Mouse (Mus musculus) thymus, postnatal 4 days (tissue): ENCODE measurements around the gene Vmn1r196.
"Not testable (repeated sequence)": the region's sequence is repeated elsewhere in the genome, so short reads cannot be mapped to it uniquely, and the experiment has no call there.

ENCODE experiments used
- DNase-seq: peaks from one replicate; pipeline ENCODE4 v3.0.0; 2021

The Vmn1r196 gene

DNA sequence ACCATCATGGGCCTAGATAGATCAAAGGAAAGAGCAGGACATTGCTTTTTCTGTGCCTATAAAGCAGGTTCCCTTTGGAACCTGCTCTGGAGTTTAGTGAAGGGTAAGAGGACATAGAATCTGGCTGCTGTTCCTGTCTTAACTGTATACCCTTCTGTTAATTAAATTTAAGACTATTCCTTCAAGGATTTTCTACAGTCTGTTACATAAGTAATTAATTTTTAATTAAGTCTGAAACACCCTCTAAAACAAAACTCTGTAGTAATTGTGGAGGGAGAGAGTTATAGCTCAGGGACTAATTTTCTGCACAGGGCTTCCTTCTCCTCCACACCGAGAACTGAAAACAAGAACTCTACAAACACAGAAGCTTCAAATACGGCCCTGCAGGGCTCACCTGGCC lies at the start of gene Vmn1r196:
Gene Vmn1r196 (plus strand): TSS at position 301 of the 400 bp plus-strand sequence.
- no peak for DNase-seq

- no peak for DNase-seq
Observed at GRCm38 (mm10) chr13:22243915-22244314, 45.8 kb upstream of the Vmn1r196 start, which contains the start of gene Vmn1r194. Gene Vmn1r194 (plus strand): TSS chr13:22244215.

DNA sequence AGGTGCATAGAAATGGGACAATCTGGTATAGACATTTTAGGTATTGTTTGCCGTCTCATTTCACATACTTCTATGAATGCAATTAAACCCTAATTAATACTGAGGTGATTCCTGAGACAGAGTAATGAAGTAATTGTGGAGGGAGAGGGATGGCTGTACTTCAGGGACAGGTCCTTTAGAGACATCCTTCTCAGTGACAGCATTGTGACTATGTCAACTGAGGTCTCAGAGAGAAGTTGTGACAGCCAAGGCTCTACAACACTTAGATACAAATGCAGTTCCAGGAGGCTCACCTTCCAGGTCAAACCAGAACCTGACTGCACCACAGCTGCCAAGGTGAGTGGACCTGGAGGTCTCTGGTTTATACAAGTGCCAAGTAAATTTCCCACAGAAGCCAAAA lies 19.5 kb upstream of the Vmn1r196 start, which contains the start of gene Vmn1r195:
Gene Vmn1r195 (plus strand): TSS at position 301 of the 400 bp plus-strand sequence.
- DNase-seq: not testable (repeated sequence)

- no peak for DNase-seq
Observed at GRCm38 (mm10) chr13:22271721-22272120, 18.0 kb upstream of the Vmn1r196 start.

- DNase-seq: no peak
Observed at GRCm38 (mm10) chr13:22284578-22284977, 5.1 kb upstream of the Vmn1r196 start.

GRCm38 (mm10) chr13:22308075-22308474 lies 18.4 kb downstream of the Vmn1r196 start:
- DNase-seq: not testable (repeated sequence)

- no peak for DNase-seq
Observed at GRCm38 (mm10) chr13:22315361-22315760, 25.6 kb downstream of the Vmn1r196 start.

- DNase-seq: no peak
Observed at GRCm38 (mm10) chr13:22317366-22317765, 27.6 kb downstream of the Vmn1r196 start.

- no peak for DNase-seq
Observed at GRCm38 (mm10) chr13:22320091-22320490, 30.4 kb downstream of the Vmn1r196 start.

GRCm38 (mm10) chr13:22324289-22324688 lies 34.6 kb downstream of the Vmn1r196 start, which contains the start of gene Vmn1r197:
Gene Vmn1r197 (plus strand): TSS chr13:22324589.
- no peak for DNase-seq

- no peak for DNase-seq
Observed at GRCm38 (mm10) chr13:22333269-22333668, 43.5 kb downstream of the Vmn1r196 start.

DNA sequence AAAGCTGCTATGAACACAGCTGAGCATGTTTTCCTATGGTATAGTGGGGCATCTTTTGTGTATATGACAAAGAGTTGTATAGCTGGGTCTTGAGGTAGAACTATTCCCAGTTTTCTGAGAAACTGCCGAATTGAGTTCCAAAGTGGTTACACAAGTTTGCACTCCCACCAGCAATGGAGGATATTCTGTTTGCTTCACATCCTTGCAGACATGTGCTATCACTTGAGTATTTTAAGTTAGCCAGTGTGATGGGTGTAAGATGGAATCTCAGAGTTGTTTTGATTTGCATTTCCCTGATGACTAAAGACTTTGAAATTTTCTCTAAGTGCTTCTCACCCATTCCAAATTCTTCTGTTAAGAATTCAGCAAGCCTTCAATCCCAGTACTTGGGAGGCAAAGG lies 45.8 kb downstream of the Vmn1r196 start:
- DNase-seq: no peak
